Mouse (Mus musculus) hindbrain, embryonic 15.5 days (tissue): Measurements from ENCODE around the gene Pacrg. TPM values are rescaled to one million over a fixed set of nuclear protein-coding genes. Genes with fewer than 3 reads are reported as not detected.

Experiments used
- ATAC-seq: fragments of 200-750 bp; cut with Nextera tagmentation; 2 replicates; pipeline ENCODE4 v1.8.0; 2017; ENCODE audit warnings: low read depth, moderate number of reproducible peaks, moderate TSS enrichment; ENCODE audit not compliant: low FRiP score
- H3K27ac ChIP-seq: fragments of 300-500 bp; sonication (generic); replicated peaks from 2 replicates; pipeline ENCODE4 v1.5.1; 2015; ENCODE audit warnings: mild to moderate bottlenecking, inconsistent platforms
- H3K27me3 ChIP-seq: fragments of 300-500 bp; sonication (generic); 2 replicates; pipeline ENCODE4 v1.6.1; 2015; ENCODE audit warnings: control low read depth, inconsistent platforms
- H3K36me3 ChIP-seq: fragments of 300-500 bp; sonication (generic); 2 replicates; pipeline ENCODE4 v1.6.1; 2015; ENCODE audit warnings: control low read depth, inconsistent platforms
- H3K4me1 ChIP-seq: fragments of 300-500 bp; sonication (generic); replicated peaks from 2 replicates; pipeline ENCODE4 v1.6.1; 2015; ENCODE audit warnings: control low read depth, inconsistent platforms
- H3K4me2 ChIP-seq: fragments of 300-500 bp; sonication (generic); 2 replicates; pipeline ENCODE4 v1.6.1; 2015; ENCODE audit warnings: moderate library complexity, mild to moderate bottlenecking, inconsistent platforms
- H3K4me3 ChIP-seq: fragments of 300-500 bp; sonication (generic); 2 replicates; pipeline ENCODE4 v1.5.1; 2015; ENCODE audit warnings: mild to moderate bottlenecking, inconsistent platforms
- H3K9ac ChIP-seq: fragments of 300-500 bp; sonication (generic); 2 replicates; pipeline ENCODE4 v1.6.1; 2015; ENCODE audit warnings: inconsistent platforms
- H3K9me3 ChIP-seq: fragments of 300-500 bp; sonication (generic); 2 replicates; pipeline ENCODE4 v1.6.1; 2016; ENCODE audit warnings: control low read depth, inconsistent platforms
- WGBS: fragments of 180-500 bp; shearing (Covaris S2); methylation state at CpG from one replicate; pipeline ENCODE4 v1.1.7; 2015; 5-methylcytosine and 5-hydroxymethylcytosine counted together
- polyA plus RNA-seq: library from polyadenylated mRNA; unstranded; fragments of >200 nt; fragmentation: Nextera tagmentation; extraction: Ambion mirVana; gene quantifications from 2 replicates; pipeline ENCODE4 v1.2.1, GENCODE M21; 2015

Pacrg gene
- polyA plus RNA-seq, 1 experiment from 2014 or later, result 17.9 TPM

GRCm38 (mm10) chr17:10355746-10356145, 484.4 kb downstream of the Pacrg start:
- Histone ChIP-seq H3K4me2 (no peak overlapping the region), H3K4me3 (no peak overlapping the region), H3K27ac (no peak overlapping the region), H3K27me3 (no peaks in the 10 kb centered on the region), H3K9ac (no peak overlapping the region), H3K36me3 (no peaks in the 10 kb centered on the region), H3K9me3 (no peaks in the 10 kb centered on the region), H3K4me1 (peaks cover 8% of the 10 kb centered on the region)
- WGBS, result 47% methylated on average over 8 of the region's 8 CpGs
- ATAC-seq, result no peak

Other genes starting within 250 kb of the Pacrg start
- gene Prkn, start 73 bp upstream of the Pacrg start, polyA plus RNA-seq, result 4.3 and 4.9 TPM in 2 replicates